ENCODE assay signal across 8 mouse cellular contexts in genomic region chr16:78238052-78238701, GRCm38 (mm10).
A peak's percentile ranks its signal among the peaks of the same experiment; 100 is the strongest.
DNase-seq lines count a peak whose midpoint lies in the region; ATAC-seq and TF ChIP-seq lines count a peak whose summit lies in the region.

No protein-coding gene starts in this region.

- no peaks in the 10 kb centered on the region for H3K9me3 ChIP-seq in lung, postnatal 0 days (ENCODE audit: low read length)
- H3K9me3 ChIP-seq in heart, embryonic 16.5 days (replicated peaks; ENCODE audit: control insufficient read depth, low read length), result no peaks in the 10 kb centered on the region
- no peaks in the 10 kb centered on the region for H3K9me3 ChIP-seq in limb, embryonic 13.5 days
- no peaks in the 10 kb centered on the region for H3K9me3 ChIP-seq in neural tube, embryonic 15.5 days (replicated peaks)

- TF ChIP-seq CTCF in lung, postnatal 0 days (IDR thresholded peaks at IDR 0.05), result no peak
- no peak for TF ChIP-seq CTCF in cortical plate, adult 2 months (IDR thresholded peaks at IDR 0.05; ENCODE audit: extremely low read depth, insufficient read depth, low read length)

- ATAC-seq in lung, postnatal 0 days, result no peak
- ATAC-seq in heart, embryonic 16.5 days (replicated peaks; ENCODE audit: extremely low read depth, insufficient read depth, low FRiP score), result peak; percentile 54
- peak; percentile 44; the same call in 1 of the 2 replicates for ATAC-seq in limb, embryonic 13.5 days (ENCODE audit: low FRiP score, low read depth)
- peak; percentile 61 for ATAC-seq in neural tube, embryonic 15.5 days (ENCODE audit: low FRiP score)

- peak; percentile 14 for DNase-seq in lung, postnatal 0 days (ENCODE audit: low spot score)
- DNase-seq in lung, postnatal 14 days, result no peak
- DNase-seq in adipocyte (ENCODE audit: low spot score), result no peak
- no peak for DNase-seq in adrenal gland, postnatal 4 days (ENCODE audit: low spot score in 2 of 2)

- peak overlapping the region; percentile 76 for H3K4me2 ChIP-seq in lung, postnatal 0 days (replicated peaks; ENCODE audit: low read depth, low read length)
- peak overlapping the region; percentile 90 for H3K4me2 ChIP-seq in heart, embryonic 16.5 days (ENCODE audit: low read depth, low read length)
- H3K4me2 ChIP-seq in limb, embryonic 13.5 days (replicated peaks), result peak overlapping the region; percentile 79
- H3K4me2 ChIP-seq in neural tube, embryonic 15.5 days, result peak overlapping the region; percentile 73

- H3K27me3 ChIP-seq in lung, postnatal 0 days (replicated peaks; ENCODE audit: insufficient read depth, low read length), result no peaks in the 10 kb centered on the region
- H3K27me3 ChIP-seq in heart, embryonic 16.5 days (ENCODE audit: control insufficient read depth, insufficient read depth, low read length), result no peaks in the 10 kb centered on the region
- peaks cover 12% of the 10 kb centered on the region for H3K27me3 ChIP-seq in limb, embryonic 13.5 days
- H3K27me3 ChIP-seq in neural tube, embryonic 15.5 days (replicated peaks), result no peaks in the 10 kb centered on the region

- H3K36me3 ChIP-seq in lung, postnatal 0 days (ENCODE audit: insufficient read depth, low read length), result no peaks in the 10 kb centered on the region
- no peaks in the 10 kb centered on the region for H3K36me3 ChIP-seq in heart, embryonic 16.5 days (ENCODE audit: control insufficient read depth, insufficient read depth)
- no peaks in the 10 kb centered on the region for H3K36me3 ChIP-seq in limb, embryonic 13.5 days
- H3K36me3 ChIP-seq in neural tube, embryonic 15.5 days, result no peaks in the 10 kb centered on the region

- H3K4me1 ChIP-seq in lung, postnatal 0 days (ENCODE audit: insufficient read depth, low read depth, low read length), result peaks cover 4% of the 10 kb centered on the region; the same call in 1 of the 2 replicates
- no peaks in the 10 kb centered on the region; the same call in 1 of the 2 replicates for H3K4me1 ChIP-seq in cortical plate, adult 2 months (ENCODE audit: control insufficient read depth, insufficient read depth, low read length)
- H3K4me1 ChIP-seq in heart, embryonic 16.5 days (ENCODE audit: control insufficient read depth, insufficient read depth, low read length), result peaks cover 4% of the 10 kb centered on the region
- peaks cover 12% of the 10 kb centered on the region for H3K4me1 ChIP-seq in limb, embryonic 13.5 days
- peaks cover 21% of the 10 kb centered on the region for H3K4me1 ChIP-seq in neural tube, embryonic 15.5 days

- H3K27ac ChIP-seq in lung, postnatal 0 days (ENCODE audit: low read length), result no peak overlapping the region
- H3K27ac ChIP-seq in cortical plate, adult 2 months (ENCODE audit: insufficient read depth, low read length), result no peak overlapping the region; the same call in 1 of the 2 replicates
- H3K27ac ChIP-seq in heart, embryonic 16.5 days (ENCODE audit: low read length), result no peak overlapping the region
- H3K27ac ChIP-seq in limb, embryonic 13.5 days, result no peak overlapping the region
- peak overlapping the region; percentile 88 for H3K27ac ChIP-seq in neural tube, embryonic 15.5 days (replicated peaks)

- peak overlapping the region; percentile 45 for H3K4me3 ChIP-seq in lung, postnatal 0 days (ENCODE audit: low read depth, low read length)
- peak overlapping the region; percentile 38 for H3K4me3 ChIP-seq in cortical plate, adult 2 months (ENCODE audit: insufficient read depth, low read length)
- H3K4me3 ChIP-seq in heart, embryonic 16.5 days (ENCODE audit: low read length), result peak overlapping the region; percentile 64
- peak overlapping the region; percentile 43 for H3K4me3 ChIP-seq in limb, embryonic 13.5 days
- H3K4me3 ChIP-seq in neural tube, embryonic 15.5 days (replicated peaks), result peak overlapping the region; percentile 44

- 3% methylated on average over 17 of the region's 18 CpGs for WGBS in lung, postnatal 0 days
- WGBS in heart, embryonic 16.5 days, result under 1% methylated on average over 18 of the region's 18 CpGs
- WGBS in limb, embryonic 13.5 days, result under 1% methylated on average over 18 of the region's 18 CpGs
- WGBS in neural tube, embryonic 15.5 days, result 1% methylated on average over 18 of the region's 18 CpGs

- no peak for TF ChIP-seq POLR2A in cortical plate, adult 2 months (IDR thresholded peaks at IDR 0.05; ENCODE audit: extremely low read depth, insufficient read depth, low read length)

- no peak overlapping the region for H3K9ac ChIP-seq in lung, postnatal 0 days (replicated peaks; ENCODE audit: low read depth)
- peak overlapping the region; percentile 71 for H3K9ac ChIP-seq in heart, embryonic 16.5 days (ENCODE audit: low read length)
- H3K9ac ChIP-seq in limb, embryonic 13.5 days, result peak overlapping the region; percentile 50
- H3K9ac ChIP-seq in neural tube, embryonic 15.5 days (replicated peaks), result peak overlapping the region; percentile 58

- no peak for TF ChIP-seq EP300 in lung, postnatal 0 days (IDR thresholded peaks at IDR 0.05)
